Mouse (Mus musculus) forebrain, embryonic 12.5 days (tissue): ENCODE measurements around the gene Nckap1. TPM values are rescaled to one million over a fixed set of nuclear protein-coding genes. Genes with fewer than 3 reads are reported as not detected.

Experiments
- ATAC-seq: fragments of 200-750 bp; cut with Nextera tagmentation; 2 replicates; pipeline ENCODE4 v1.8.0; 2017; ENCODE audit warnings: moderate TSS enrichment; ENCODE audit not compliant: low FRiP score
- H3K27ac ChIP-seq: fragments of 300-500 bp; sonication (generic); 2 replicates; pipeline ENCODE4 v1.5.1; 2016; ENCODE audit warnings: mild to moderate bottlenecking
- H3K27me3 ChIP-seq: fragments of 300-500 bp; sonication (generic); 2 replicates; pipeline ENCODE4 v1.6.1; 2016; ENCODE audit warnings: mild to moderate bottlenecking
- H3K36me3 ChIP-seq: fragments of 300-500 bp; sonication (generic); replicated peaks from 2 replicates; pipeline ENCODE4 v1.6.1; 2016; ENCODE audit warnings: mild to moderate bottlenecking
- H3K4me1 ChIP-seq: fragments of 300-500 bp; sonication (generic); 2 replicates; pipeline ENCODE4 v1.6.1; 2016
- H3K4me2 ChIP-seq: fragments of 300-500 bp; sonication (generic); 2 replicates; pipeline ENCODE4 v1.6.1; 2016; ENCODE audit warnings: mild to moderate bottlenecking, moderate library complexity
- H3K4me3 ChIP-seq: fragments of 300-500 bp; sonication (generic); replicated peaks from 2 replicates; pipeline ENCODE4 v1.5.1; 2016; ENCODE audit warnings: mild to moderate bottlenecking
- H3K9ac ChIP-seq: fragments of 300-500 bp; sonication (generic); 2 replicates; pipeline ENCODE4 v1.6.1; 2016; ENCODE audit warnings: mild to moderate bottlenecking
- H3K9me3 ChIP-seq: fragments of 300-500 bp; sonication (generic); 2 replicates; pipeline ENCODE4 v1.6.1; 2016
- WGBS: fragments of 180-500 bp; shearing (Covaris S2); methylation state at CpG from one replicate; pipeline ENCODE4 v1.1.7; 2016; 5-methylcytosine and 5-hydroxymethylcytosine counted together
- microRNA counts: library from miRNA; unstranded; fragments of <30 nt; microRNA quantifications from one replicate; lab custom pipeline; 2017
- microRNA-seq: library from miRNA; unstranded; fragments of <30 nt; microRNA quantifications from one replicate; pipeline ENCODE4, GENCODE M21; 2017
- polyA plus RNA-seq: library from polyadenylated mRNA; unstranded; fragments of >200 nt; fragmentation: Nextera tagmentation; extraction: Ambion mirVana; gene quantifications from 2 replicates; pipeline ENCODE4 v1.2.1, GENCODE M21; 2016

Gene Nckap1
- polyA plus RNA-seq, 1 experiment from 2014 or later = 97.9 TPM

GRCm38 (mm10) chr2:80465991-80466821 lies 115.0 kb downstream of the Nckap1 start:
- Histone ChIP-seq H3K9ac (no peak overlapping the region), H3K27me3 (no peaks in the 10 kb centered on the region), H3K4me3 (no peak overlapping the region), H3K4me1 (no peaks in the 10 kb centered on the region), H3K4me2 (no peak overlapping the region), H3K27ac (no peak overlapping the region), H3K36me3 (no peaks in the 10 kb centered on the region), H3K9me3 (no peaks in the 10 kb centered on the region)
- ATAC-seq = no peak
- 90% methylated on average over 16 of the region's 16 CpGs for WGBS

- Histone ChIP-seq H3K4me1 (no peaks in the 10 kb centered on the region; the same call in 1 of the 2 replicates), H3K36me3 (no peaks in the 10 kb centered on the region), H3K4me3 (no peak overlapping the region), H3K9ac (no peak overlapping the region), H3K27me3 (0 out of 2 replicates have a peak, but pooled peaks cover 1% of the 10 kb centered on the region), H3K4me2 (no peak overlapping the region), H3K27ac (no peak overlapping the region), H3K9me3 (no peaks in the 10 kb centered on the region)
- no peak for ATAC-seq
- 67% methylated on average over 8 of the region's 8 CpGs for WGBS
Measured at GRCm38 (mm10) chr2:80461827-80462226, 119.4 kb downstream of the Nckap1 start.

MicroRNAs encoded within 50 kb of the gene (microRNA counts, 519-probe panel; counts per million panel counts)
- not detected for microRNA mmu-miR-684 (lab: Ali Mortazavi, UCI)

Small RNA genes lying within 50 kb of the gene (microRNA-seq; reads per million reads assigned to microRNA genes)
- gene Mir684-1 = not detected

Other genes starting within 250 kb of the Nckap1 start
- 8.8 and 11.5 TPM in 2 replicates for gene Frzb, start 133.8 kb downstream of the Nckap1 start, polyA plus RNA-seq
- gene Dusp19, start 35.7 kb upstream of the Nckap1 start, polyA plus RNA-seq = 18.2 and 18.5 TPM in 2 replicates
- 58.1 and 64.6 TPM in 2 replicates for gene Nup35, start 35.9 kb upstream of the Nckap1 start, polyA plus RNA-seq